24 mouse cellular contexts compared by ENCODE assay signal in genomic region chr13:38386035-38386559, GRCm38 (mm10). TPM values are rescaled to one million over a fixed set of nuclear protein-coding genes. Genes with fewer than 3 reads are reported as not detected.
DNase-seq lines count a peak whose midpoint lies in the region; ATAC-seq lines count a peak whose summit lies in the region.
"Had no signal": no experiment of that assay in that cellular context is flagged by ENCODE, and none has a peak within 500 bp of the region (broad histone marks: within the 10 kb centered on the region; RNA-seq: fewer than 3 reads in every experiment).

No protein-coding gene starts in this region.

- DNase-seq in embryonic facial prominence, embryonic 10.5 days (ENCODE audit: low spot score) = no peak
- DNase-seq in lung, postnatal 36 days = no peak
- DNase-seq in lung, postnatal 10 days = peak; percentile 25
- DNase-seq in lung, postnatal 14 days = no peak
- DNase-seq: adrenal gland, adult 2 months; adrenal gland, postnatal 14 days; cerebellum, adult 18-20 months; cerebellum, adult 9-10 months; cerebellum, postnatal 36 days; embryo, embryonic 11 days; forebrain, postnatal 0 days; gastrocnemius, adult 2 months; gastrocnemius, postnatal 14 days; heart, postnatal 14 days; heart, postnatal 4 days had no signal

- H3K9ac ChIP-seq in embryonic facial prominence, embryonic 15.5 days = no peak overlapping the region
- no peak overlapping the region for H3K9ac ChIP-seq in lung, embryonic 15.5 days
- H3K9ac ChIP-seq: forebrain, postnatal 0 days; heart, embryonic 13.5 days; hindbrain, embryonic 14.5 days had no signal

- no peak overlapping the region for H3K4me3 ChIP-seq in embryonic facial prominence, embryonic 15.5 days (replicated peaks)
- no peak overlapping the region for H3K4me3 ChIP-seq in embryonic facial prominence, embryonic 10.5 days
- H3K4me3 ChIP-seq in lung, embryonic 15.5 days = no peak overlapping the region
- H3K4me3 ChIP-seq: gastrocnemius, adult 2 months; heart, embryonic 13.5 days had no signal

- H3K36me3 ChIP-seq in embryonic facial prominence, embryonic 15.5 days = no peaks in the 10 kb centered on the region
- H3K36me3 ChIP-seq in embryonic facial prominence, embryonic 10.5 days (replicated peaks) = no peaks in the 10 kb centered on the region
- H3K36me3 ChIP-seq in lung, embryonic 15.5 days = no peaks in the 10 kb centered on the region
- H3K36me3 ChIP-seq: heart, embryonic 13.5 days had no signal

- ATAC-seq in embryonic facial prominence, embryonic 15.5 days (ENCODE audit: insufficient number of reproducible peaks, low FRiP score, low TSS enrichment, low read depth) = no peak
- peak; percentile 69; the same call in 1 of the 2 replicates for ATAC-seq in lung, embryonic 15.5 days (ENCODE audit: borderline replicate concordance, extremely low read depth, low FRiP score, low TSS enrichment)
- ATAC-seq: CD4-positive, CD25-positive, alpha-beta regulatory T cell, adult 4 months; forebrain, embryonic 14.5 days; forebrain, postnatal 0 days; hindbrain, postnatal 0 days; inflammation-experienced regulatory T-cells, adult 6 months had no signal

- H3K9me3 ChIP-seq in embryonic facial prominence, embryonic 15.5 days (replicated peaks) = no peaks in the 10 kb centered on the region
- H3K9me3 ChIP-seq in embryonic facial prominence, embryonic 10.5 days = no peaks in the 10 kb centered on the region
- H3K9me3 ChIP-seq in lung, embryonic 15.5 days = no peaks in the 10 kb centered on the region
- H3K9me3 ChIP-seq: heart, embryonic 13.5 days had no signal

- no peaks in the 10 kb centered on the region for H3K4me1 ChIP-seq in embryonic facial prominence, embryonic 15.5 days
- no peaks in the 10 kb centered on the region for H3K4me1 ChIP-seq in embryonic facial prominence, embryonic 10.5 days
- H3K4me1 ChIP-seq in lung, embryonic 15.5 days = no peaks in the 10 kb centered on the region

- H3K27ac ChIP-seq in embryonic facial prominence, embryonic 15.5 days (replicated peaks) = 0 out of 2 replicates have a peak overlapping the region, but pooled peaks have one; percentile 39
- no peak overlapping the region for H3K27ac ChIP-seq in embryonic facial prominence, embryonic 10.5 days (replicated peaks)
- H3K27ac ChIP-seq in lung, embryonic 15.5 days = 0 out of 2 replicates have a peak overlapping the region, but pooled peaks have one; percentile 30
- H3K27ac ChIP-seq: gastrocnemius, adult 2 months; heart, embryonic 13.5 days; hindbrain, embryonic 14.5 days; hindbrain, postnatal 0 days had no signal

- 66% methylated on average over 3 of the region's 3 CpGs for WGBS in embryonic facial prominence, embryonic 15.5 days
- WGBS in embryonic facial prominence, embryonic 10.5 days = 81% methylated on average over 3 of the region's 3 CpGs
- 55% methylated on average over 3 of the region's 3 CpGs for WGBS in lung, embryonic 15.5 days

- no peak overlapping the region for H3K4me2 ChIP-seq in embryonic facial prominence, embryonic 15.5 days (replicated peaks)
- H3K4me2 ChIP-seq in lung, embryonic 15.5 days = no peak overlapping the region
- H3K4me2 ChIP-seq: heart, embryonic 13.5 days; hindbrain, embryonic 14.5 days had no signal

- no peaks in the 10 kb centered on the region for H3K27me3 ChIP-seq in embryonic facial prominence, embryonic 15.5 days
- H3K27me3 ChIP-seq in embryonic facial prominence, embryonic 10.5 days (replicated peaks; ENCODE audit: low read depth, poor library complexity, severe bottlenecking) = no peaks in the 10 kb centered on the region
- H3K27me3 ChIP-seq in lung, embryonic 15.5 days = no peaks in the 10 kb centered on the region
- H3K27me3 ChIP-seq: heart, embryonic 13.5 days had no signal

RNA-seq across cellular contexts. Expression of gene Bmp6, which starts 41.2 kb away (rescaled TPM):
- polyA plus RNA-seq in embryonic facial prominence, embryonic 15.5 days (2015; fragmentation: Nextera tagmentation; extraction: Ambion mirVana) = 5.1 and 5.2 TPM in 2 replicates
- 0.67 and 0.75 TPM in 2 replicates for polyA plus RNA-seq in embryonic facial prominence, embryonic 10.5 days (2016; fragmentation: Nextera tagmentation; extraction: Ambion mirVana)
- polyA plus RNA-seq in lung, embryonic 15.5 days (2015; fragmentation: Nextera tagmentation; extraction: Ambion mirVana) = 1.1 and 1.2 TPM in 2 replicates
- polyA plus RNA-seq: C2C12; CD4-positive, CD25-positive, alpha-beta regulatory T cell, adult 4 months; inflammation-experienced regulatory T-cells, adult 6 months had no signal
